Mouse (Mus musculus) midbrain, embryonic 14.5 days (tissue): ENCODE measurements around the gene Trank1. TPM values are rescaled to one million over a fixed set of nuclear protein-coding genes. Genes with fewer than 3 reads are reported as not detected.

Experiments used
- ATAC-seq: fragments of 200-750 bp; cut with Nextera tagmentation; 2 replicates; pipeline ENCODE4 v1.8.0; 2017; ENCODE audit warnings: moderate number of reproducible peaks, moderate library complexity; ENCODE audit not compliant: low FRiP score, low TSS enrichment
- DNase-seq: peaks from one replicate; pipeline ENCODE4 v3.0.0-alpha.2; 2015
- H3K27ac ChIP-seq: fragments of 300-500 bp; sonication (generic); replicated peaks from 2 replicates; pipeline ENCODE4 v1.5.1; 2014; ENCODE audit warnings: mild to moderate bottlenecking, low read depth, low read length, moderate library complexity
- H3K27me3 ChIP-seq: fragments of 300-500 bp; sonication (generic); 2 replicates; pipeline ENCODE4 v1.6.1; 2014; ENCODE audit warnings: low read length, control low read depth, mixed read lengths; ENCODE audit not compliant: control insufficient read depth, insufficient read depth
- H3K36me3 ChIP-seq: fragments of 300-500 bp; sonication (generic); 2 replicates; pipeline ENCODE4 v1.6.1; 2014; ENCODE audit warnings: low read length, control low read depth; ENCODE audit not compliant: control insufficient read depth, insufficient read depth
- H3K4me1 ChIP-seq: fragments of 300-500 bp; sonication (generic); 2 replicates; pipeline ENCODE4 v1.6.1; 2014; ENCODE audit warnings: mild to moderate bottlenecking, antibody characterized with exemption, low read length, control low read depth; ENCODE audit not compliant: control insufficient read depth, insufficient read depth
- H3K4me2 ChIP-seq: fragments of 300-500 bp; sonication (generic); 2 replicates; pipeline ENCODE4 v1.6.1; 2014; ENCODE audit warnings: mild to moderate bottlenecking, low read length, moderate library complexity
- H3K4me3 ChIP-seq: fragments of 300-500 bp; sonication (generic); replicated peaks from 2 replicates; pipeline ENCODE4 v1.5.1; 2014; ENCODE audit warnings: low read depth, low read length
- H3K9ac ChIP-seq: fragments of 300-500 bp; sonication (generic); replicated peaks from 2 replicates; pipeline ENCODE4 v1.6.1; 2014; ENCODE audit warnings: mild to moderate bottlenecking, low read length, moderate library complexity
- H3K9me3 ChIP-seq: fragments of 300-500 bp; sonication (generic); 2 replicates; pipeline ENCODE4 v1.6.1; 2016; ENCODE audit warnings: low read length, control low read depth, mixed read lengths; ENCODE audit not compliant: control insufficient read depth
- WGBS: fragments of 180-500 bp; shearing (Covaris S2); extraction: QIAGEN DNeasy Blood & Tissue Kit; methylation state at CpG from one replicate; pipeline ENCODE4 v1.1.7; 2014; 5-methylcytosine and 5-hydroxymethylcytosine counted together
- polyA plus RNA-seq: library from polyadenylated mRNA; unstranded; fragments of >200 nt; fragmentation: Nextera tagmentation; extraction: Ambion mirVana; gene quantifications from 2 replicates; pipeline ENCODE4 v1.2.1, GENCODE M21; 2014

Trank1 gene
- polyA plus RNA-seq, 1 experiment from 2014 or later, result 14.2 TPM

- Histone ChIP-seq H3K27me3 (no peaks in the 10 kb centered on the region), H3K9ac (no peak overlapping the region), H3K36me3 (0 out of 2 replicates have a peak, but pooled peaks cover 3% of the 10 kb centered on the region), H3K4me1 (no peaks in the 10 kb centered on the region), H3K4me3 (no peak overlapping the region), H3K27ac (no peak overlapping the region), H3K4me2 (no peak overlapping the region), H3K9me3 (no peaks in the 10 kb centered on the region)
- ATAC-seq, result no peak
- 80% methylated on average over 6 of the region's 6 CpGs for whole genome bisulfite sequencing
- DNase-seq, result no peak
These were observed 66.3 kb downstream of the Trank1 start for GRCm38 (mm10) chr9:111377868-111378267.

GRCm38 (mm10) chr9:111381056-111382025, 69.8 kb downstream of the Trank1 start:
- Histone ChIP-seq H3K4me1 (peaks cover 5% of the 10 kb centered on the region), H3K4me2 (no peak overlapping the region), H3K27me3 (no peaks in the 10 kb centered on the region), H3K4me3 (no peak overlapping the region), H3K36me3 (0 out of 2 replicates have a peak, but pooled peaks cover 1% of the 10 kb centered on the region), H3K9ac (no peak overlapping the region), H3K9me3 (no peaks in the 10 kb centered on the region), H3K27ac (no peak overlapping the region)
- 87% methylated on average over 9 of the region's 9 CpGs for WGBS
- ATAC-seq (no peak), DNase-seq (no peak)

- Histone ChIP-seq H3K9ac (no peak overlapping the region), H3K4me2 (no peak overlapping the region), H3K9me3 (no peaks in the 10 kb centered on the region), H3K27ac (no peak overlapping the region), H3K4me1 (peaks cover 5% of the 10 kb centered on the region), H3K4me3 (no peak overlapping the region), H3K27me3 (no peaks in the 10 kb centered on the region), H3K36me3 (0 out of 2 replicates have a peak, but pooled peaks cover 2% of the 10 kb centered on the region)
- ATAC-seq, result no peak
- WGBS, result 97% methylated on average over 6 of the region's 6 CpGs
- no peak for DNase-seq
These were observed 70.9 kb downstream of the Trank1 start for GRCm38 (mm10) chr9:111382469-111382868.

- Histone ChIP-seq H3K4me3 (no peak overlapping the region), H3K9ac (no peak overlapping the region), H3K9me3 (no peaks in the 10 kb centered on the region), H3K27me3 (no peaks in the 10 kb centered on the region), H3K27ac (no peak overlapping the region), H3K36me3 (0 out of 2 replicates have a peak, but pooled peaks cover 2% of the 10 kb centered on the region), H3K4me1 (peaks cover 5% of the 10 kb centered on the region), H3K4me2 (no peak overlapping the region)
- DNase-seq (no peak), ATAC-seq (no peak)
- 85% methylated on average over 3 of the region's 3 CpGs for WGBS
These were observed 71.5 kb downstream of the Trank1 start for GRCm38 (mm10) chr9:111383046-111383445.

GRCm38 (mm10) chr9:111383756-111384155, 72.2 kb downstream of the Trank1 start:
- H3K27ac ChIP-seq, result peak overlapping the region; percentile 34; the same call in 1 of the 2 replicates
- DNase-seq (peak; percentile 68), ATAC-seq (no peak)
- no peak overlapping the region for H3K4me2 ChIP-seq
- H3K9ac ChIP-seq, result no peak overlapping the region
- peaks cover 5% of the 10 kb centered on the region for H3K4me1 ChIP-seq
- H3K36me3 ChIP-seq, result 0 out of 2 replicates have a peak, but pooled peaks cover 2% of the 10 kb centered on the region
- H3K4me3 ChIP-seq, result no peak overlapping the region
- 41% methylated on average over 3 of the region's 3 CpGs for WGBS
- H3K27me3 ChIP-seq, result no peaks in the 10 kb centered on the region
- H3K9me3 ChIP-seq, result no peaks in the 10 kb centered on the region

GRCm38 (mm10) chr9:111385526-111386491, 74.3 kb downstream of the Trank1 start:
- ATAC-seq (no peak), DNase-seq (no peak)
- peaks cover 5% of the 10 kb centered on the region for H3K4me1 ChIP-seq
- peaks cover 11% of the 10 kb centered on the region for H3K36me3 ChIP-seq
- H3K4me3 ChIP-seq, result no peak overlapping the region
- H3K9ac ChIP-seq, result no peak overlapping the region
- no peaks in the 10 kb centered on the region for H3K27me3 ChIP-seq
- 94% methylated on average over 5 of the region's 5 CpGs for WGBS
- H3K9me3 ChIP-seq, result no peaks in the 10 kb centered on the region
- H3K4me2 ChIP-seq, result no peak overlapping the region
- no peak overlapping the region for H3K27ac ChIP-seq

- no peaks in the 10 kb centered on the region for H3K27me3 ChIP-seq
- no peaks in the 10 kb centered on the region for H3K9me3 ChIP-seq
- no peak overlapping the region for H3K4me2 ChIP-seq
- peaks cover 5% of the 10 kb centered on the region for H3K4me1 ChIP-seq
- WGBS, result 76% methylated on average over 2 of the region's 2 CpGs
- H3K4me3 ChIP-seq, result no peak overlapping the region
- ATAC-seq, result no peak
- no peak overlapping the region for H3K27ac ChIP-seq
- H3K9ac ChIP-seq, result no peak overlapping the region
- no peak for DNase-seq
- H3K36me3 ChIP-seq, result peaks cover 12% of the 10 kb centered on the region
These were observed 75.0 kb downstream of the Trank1 start for GRCm38 (mm10) chr9:111386569-111386968.

- Histone ChIP-seq H3K9me3 (no peaks in the 10 kb centered on the region), H3K36me3 (peaks cover 16% of the 10 kb centered on the region), H3K27ac (no peak overlapping the region), H3K4me3 (no peak overlapping the region), H3K9ac (no peak overlapping the region), H3K4me1 (peaks cover 5% of the 10 kb centered on the region), H3K4me2 (no peak overlapping the region), H3K27me3 (no peaks in the 10 kb centered on the region)
- 88% methylated on average over 4 of the region's 4 CpGs for WGBS
- no peak for ATAC-seq
- DNase-seq, result no peak
These were observed 76.0 kb downstream of the Trank1 start for GRCm38 (mm10) chr9:111387576-111387975.
